Mouse (Mus musculus): ENCODE measurements around the gene Krt8. TPM values are rescaled to one million over a fixed set of nuclear protein-coding genes. Genes with fewer than 3 reads are reported as not detected.

The Krt8 gene
- polyA plus RNA-seq (2015; fragmentation: Nextera tagmentation; extraction: Ambion mirVana) = 1,017 and 1,065 TPM in 2 replicates

DNA sequence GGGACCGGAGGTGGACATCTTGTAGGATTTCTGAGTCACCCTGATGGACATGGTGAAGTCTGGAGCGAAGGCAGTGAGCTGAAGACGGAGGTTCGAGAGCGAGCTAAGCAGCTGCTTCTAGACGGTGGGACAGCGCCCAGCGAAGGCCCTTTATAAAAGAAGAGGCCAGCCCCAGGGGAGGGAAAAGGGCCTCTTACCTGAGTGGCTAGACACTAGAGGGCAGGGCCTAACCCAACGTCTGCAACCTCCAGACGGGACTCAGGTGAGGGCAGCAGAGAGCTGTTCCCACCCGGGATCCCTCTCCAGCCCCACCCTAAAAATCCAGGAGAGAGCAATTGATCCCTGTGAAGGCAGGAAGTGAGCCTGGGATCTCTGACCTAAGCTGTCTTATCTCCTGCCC, at the start of gene Krt8:
TSS of gene Krt8 (minus strand) at position 294 of the 400 bp plus-strand sequence.
- WGBS = 17% methylated on average over 10 of the region's 11 CpGs
- peaks cover 42% of the 10 kb centered on the region for H3K4me1 ChIP-seq (ENCODE audit: control insufficient read depth, insufficient read depth, low read length)
- peak within 1 kb of the TSS; percentile 69 for H3K4me2 ChIP-seq (ENCODE audit: low read depth, low read length)
- H3K27me3 ChIP-seq (replicated peaks; ENCODE audit: control insufficient read depth, insufficient read depth, low read length) = peaks cover 7% of the 10 kb centered on the region; the same call in 1 of the 2 replicates
- H3K9ac ChIP-seq (ENCODE audit: low read depth, low read length) = peak within 1 kb of the TSS; percentile 75
- ATAC-seq = peak; percentile 75
- no peaks in the 10 kb centered on the region for H3K9me3 ChIP-seq (ENCODE audit: control insufficient read depth, low read length)
- peak within 1 kb of the TSS; percentile 92 for H3K27ac ChIP-seq (ENCODE audit: low read length)
- H3K36me3 ChIP-seq (ENCODE audit: control insufficient read depth, insufficient read depth, low read length) = no peaks in the 10 kb centered on the region
- peak within 1 kb of the TSS; percentile 63 for H3K4me3 ChIP-seq (ENCODE audit: low read length)

DNA sequence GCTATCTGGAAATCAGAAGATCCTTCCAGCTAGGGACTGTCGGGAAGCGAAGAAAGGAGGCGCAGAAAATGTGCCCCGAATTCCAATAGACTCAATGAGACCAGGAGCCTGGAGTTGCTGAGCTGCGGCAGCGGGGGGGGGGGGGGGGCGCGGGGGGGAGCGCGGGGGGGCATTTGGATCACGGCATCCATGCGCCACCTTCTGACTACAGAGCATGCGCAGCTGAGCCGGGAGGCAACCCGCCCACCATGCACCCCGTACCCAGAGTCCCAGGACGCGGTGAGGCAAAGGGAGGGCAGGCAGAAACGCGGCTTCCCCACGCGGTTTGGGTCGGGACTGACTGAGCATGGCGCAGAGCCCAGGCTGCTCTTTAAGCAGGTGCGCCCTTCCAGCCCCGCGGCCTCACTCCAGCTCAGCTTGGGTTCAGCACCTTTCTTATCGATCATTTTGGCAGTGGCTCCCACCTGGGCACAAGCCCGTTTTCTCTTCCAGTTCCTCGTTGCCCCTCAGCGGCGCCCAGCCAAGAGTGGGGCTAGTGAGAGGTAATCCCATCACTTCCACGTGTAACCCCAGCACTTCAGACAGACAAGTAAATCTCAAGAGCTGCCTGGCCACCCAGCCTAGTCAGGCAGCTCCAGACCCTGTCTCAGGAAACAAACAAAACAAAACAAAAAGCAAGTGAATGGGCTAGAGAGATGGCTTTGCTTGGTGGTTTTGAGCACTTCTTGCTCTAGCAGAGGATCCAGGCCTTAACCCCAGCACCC, 47.8 kb upstream of the Krt8 start:
- Histone ChIP-seq H3K4me3 (ENCODE audit: low read length) (peak overlapping the region; percentile 53), H3K27ac (ENCODE audit: low read length) (peak overlapping the region; percentile 57), H3K4me2 (ENCODE audit: low read depth, low read length) (peak overlapping the region; percentile 78), H3K9me3 (ENCODE audit: control insufficient read depth, low read length) (no peaks in the 10 kb centered on the region), H3K4me1 (ENCODE audit: control insufficient read depth, insufficient read depth, low read length) (peaks cover 5% of the 10 kb centered on the region; the same call in 1 of the 2 replicates), H3K27me3 (replicated peaks; ENCODE audit: control insufficient read depth, insufficient read depth, low read length) (no peaks in the 10 kb centered on the region), H3K36me3 (ENCODE audit: control insufficient read depth, insufficient read depth, low read length) (no peaks in the 10 kb centered on the region), H3K9ac (ENCODE audit: low read depth, low read length) (peak overlapping the region; percentile 76)
- ATAC-seq = peak; percentile 80
- under 1% methylated on average over 28 of the region's 33 CpGs for WGBS

DNA sequence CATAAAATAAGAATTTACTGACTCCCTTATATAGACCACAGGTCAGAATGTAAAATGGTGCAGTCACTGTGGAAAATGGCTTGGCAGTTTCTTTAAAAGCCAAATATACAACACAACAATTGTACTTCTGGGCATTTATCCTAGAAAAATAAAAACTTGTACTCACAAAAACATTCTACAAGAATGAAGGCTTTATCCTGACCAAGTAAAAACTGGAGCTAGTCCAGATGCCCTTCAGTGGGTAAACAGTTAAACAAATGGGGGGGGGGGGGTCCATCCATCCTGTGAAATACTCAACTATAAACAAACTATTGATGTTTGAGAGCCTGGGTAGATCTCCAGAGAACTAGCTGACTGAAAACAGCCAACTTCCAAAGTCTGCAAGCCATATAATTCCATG, 45.6 kb upstream of the Krt8 start:
- Histone ChIP-seq H3K4me2 (ENCODE audit: low read depth, low read length) (no peak overlapping the region), H3K27ac (ENCODE audit: low read length) (no peak overlapping the region), H3K36me3 (ENCODE audit: control insufficient read depth, insufficient read depth, low read length) (no peaks in the 10 kb centered on the region), H3K4me1 (ENCODE audit: control insufficient read depth, insufficient read depth, low read length) (peaks cover 5% of the 10 kb centered on the region; the same call in 1 of the 2 replicates), H3K9ac (ENCODE audit: low read depth, low read length) (no peak overlapping the region), H3K4me3 (ENCODE audit: low read length) (no peak overlapping the region), H3K9me3 (ENCODE audit: control insufficient read depth, low read length) (no peaks in the 10 kb centered on the region), H3K27me3 (replicated peaks; ENCODE audit: control insufficient read depth, insufficient read depth, low read length) (no peaks in the 10 kb centered on the region)
- no peak for ATAC-seq

DNA sequence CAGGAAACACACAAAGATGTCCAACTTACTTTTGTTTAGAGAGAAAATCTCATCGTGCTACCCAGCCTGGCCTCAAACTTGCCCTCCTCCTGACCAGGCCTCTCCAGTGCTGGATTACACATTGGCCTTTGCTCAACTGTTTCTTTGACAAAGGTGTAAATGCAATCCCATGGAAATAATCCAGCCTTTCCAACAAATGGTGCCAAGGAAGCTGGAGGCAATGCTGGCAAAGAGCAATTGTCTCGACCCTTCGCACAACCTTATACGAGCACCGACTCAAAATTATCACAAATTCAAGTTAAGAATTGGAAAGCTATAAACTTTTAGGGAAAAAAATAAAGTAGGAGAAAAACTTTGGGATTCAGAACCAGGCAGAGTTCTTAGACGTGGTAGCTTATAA, 43.7 kb upstream of the Krt8 start:
- H3K9ac ChIP-seq (ENCODE audit: low read depth, low read length) = no peak overlapping the region
- 87% methylated on average over 6 of the region's 6 CpGs for WGBS
- H3K27ac ChIP-seq (ENCODE audit: low read length) = no peak overlapping the region
- ATAC-seq = no peak
- H3K4me2 ChIP-seq (ENCODE audit: low read depth, low read length) = no peak overlapping the region
- H3K27me3 ChIP-seq (replicated peaks; ENCODE audit: control insufficient read depth, insufficient read depth, low read length) = no peaks in the 10 kb centered on the region
- peaks cover 5% of the 10 kb centered on the region; the same call in 1 of the 2 replicates for H3K4me1 ChIP-seq (ENCODE audit: control insufficient read depth, insufficient read depth, low read length)
- no peaks in the 10 kb centered on the region for H3K9me3 ChIP-seq (ENCODE audit: control insufficient read depth, low read length)
- no peak overlapping the region for H3K4me3 ChIP-seq (ENCODE audit: low read length)
- no peaks in the 10 kb centered on the region for H3K36me3 ChIP-seq (ENCODE audit: control insufficient read depth, insufficient read depth, low read length)

DNA sequence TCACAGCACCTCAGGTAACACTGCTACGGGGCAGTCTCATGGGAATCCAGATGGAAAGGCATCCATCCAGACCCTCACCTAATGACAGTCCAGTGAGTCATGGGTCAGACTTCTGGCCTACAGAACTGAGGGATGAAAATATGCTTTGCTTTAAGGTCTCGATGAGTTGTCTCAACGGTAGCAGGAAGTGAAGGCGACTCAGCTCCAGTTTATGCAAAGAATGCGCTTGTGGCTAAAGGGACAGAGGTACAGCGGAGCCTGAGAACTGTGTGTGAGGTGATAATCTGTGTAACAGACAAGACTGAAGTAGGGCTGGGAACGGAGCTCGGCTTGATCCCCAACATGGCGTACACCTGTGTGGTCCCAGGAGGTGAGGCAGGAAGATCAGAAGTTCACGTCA, 41.4 kb upstream of the Krt8 start:
- Histone ChIP-seq H3K36me3 (ENCODE audit: control insufficient read depth, insufficient read depth, low read length) (no peaks in the 10 kb centered on the region), H3K27me3 (replicated peaks; ENCODE audit: control insufficient read depth, insufficient read depth, low read length) (no peaks in the 10 kb centered on the region), H3K4me1 (ENCODE audit: control insufficient read depth, insufficient read depth, low read length) (peaks cover 5% of the 10 kb centered on the region; the same call in 1 of the 2 replicates), H3K27ac (ENCODE audit: low read length) (no peak overlapping the region), H3K9me3 (ENCODE audit: control insufficient read depth, low read length) (no peaks in the 10 kb centered on the region), H3K9ac (ENCODE audit: low read depth, low read length) (no peak overlapping the region), H3K4me2 (ENCODE audit: low read depth, low read length) (no peak overlapping the region), H3K4me3 (ENCODE audit: low read length) (no peak overlapping the region)
- 89% methylated on average over 10 of the region's 10 CpGs for WGBS
- ATAC-seq = no peak

DNA sequence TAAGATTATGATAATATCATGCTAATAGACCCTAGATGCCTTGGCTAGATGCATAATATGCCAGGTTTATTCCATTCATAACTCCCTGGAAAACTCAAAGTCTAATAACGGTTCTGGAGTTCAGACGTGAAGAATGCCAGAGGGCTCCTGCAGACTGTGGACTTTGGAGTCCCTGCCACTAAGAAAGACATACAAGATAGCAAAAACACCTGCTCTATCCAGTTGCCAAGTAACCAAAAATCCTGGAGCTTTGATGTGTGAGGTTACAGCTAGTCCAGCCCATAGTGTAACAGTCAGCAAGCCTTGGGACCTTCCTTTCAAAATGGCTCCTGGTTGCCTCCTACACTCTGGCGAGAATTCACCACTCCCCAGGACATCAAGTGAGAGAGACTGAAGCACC, 40.5 kb upstream of the Krt8 start:
- 60% methylated on average over 3 of the region's 3 CpGs for WGBS
- ATAC-seq = peak; percentile 74
- Histone ChIP-seq H3K27me3 (replicated peaks; ENCODE audit: control insufficient read depth, insufficient read depth, low read length) (no peaks in the 10 kb centered on the region), H3K9ac (ENCODE audit: low read depth, low read length) (no peak overlapping the region), H3K9me3 (ENCODE audit: control insufficient read depth, low read length) (no peaks in the 10 kb centered on the region), H3K4me3 (ENCODE audit: low read length) (no peak overlapping the region), H3K4me1 (ENCODE audit: control insufficient read depth, insufficient read depth, low read length) (peaks cover 5% of the 10 kb centered on the region; the same call in 1 of the 2 replicates), H3K4me2 (ENCODE audit: low read depth, low read length) (no peak overlapping the region), H3K27ac (ENCODE audit: low read length) (no peak overlapping the region), H3K36me3 (ENCODE audit: control insufficient read depth, insufficient read depth, low read length) (no peaks in the 10 kb centered on the region)

DNA sequence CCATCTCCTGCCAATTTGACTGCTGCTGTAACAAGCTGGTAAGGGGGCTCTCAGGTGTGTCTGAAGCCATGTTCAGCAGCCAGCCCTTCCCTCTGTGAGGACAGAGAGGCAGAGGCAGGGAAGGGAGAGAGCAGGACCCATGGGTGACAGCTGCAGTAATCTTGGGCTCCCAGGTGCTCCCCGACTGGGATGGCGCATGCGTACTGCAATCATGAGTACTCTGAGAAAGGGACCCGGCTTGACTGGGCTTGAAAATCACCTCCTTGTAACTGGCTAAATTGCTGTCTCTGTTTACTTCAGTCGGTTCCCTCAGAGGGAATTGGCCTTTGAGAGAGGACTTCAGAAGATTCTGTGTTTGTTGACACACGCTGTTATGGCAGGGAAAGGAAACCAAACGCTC, 37.7 kb upstream of the Krt8 start:
- 11% methylated on average over 7 of the region's 7 CpGs for WGBS
- Histone ChIP-seq H3K4me2 (ENCODE audit: low read depth, low read length) (peak overlapping the region; percentile 34), H3K36me3 (ENCODE audit: control insufficient read depth, insufficient read depth, low read length) (no peaks in the 10 kb centered on the region), H3K4me1 (ENCODE audit: control insufficient read depth, insufficient read depth, low read length) (peaks cover 5% of the 10 kb centered on the region; the same call in 1 of the 2 replicates), H3K27me3 (replicated peaks; ENCODE audit: control insufficient read depth, insufficient read depth, low read length) (no peaks in the 10 kb centered on the region), H3K27ac (ENCODE audit: low read length) (no peak overlapping the region), H3K4me3 (ENCODE audit: low read length) (0 out of 2 replicates have a peak overlapping the region, but pooled peaks have one; percentile 16), H3K9ac (ENCODE audit: low read depth, low read length) (peak overlapping the region; percentile 16; the same call in 1 of the 2 replicates), H3K9me3 (ENCODE audit: control insufficient read depth, low read length) (no peaks in the 10 kb centered on the region)
- no peak for ATAC-seq

DNA sequence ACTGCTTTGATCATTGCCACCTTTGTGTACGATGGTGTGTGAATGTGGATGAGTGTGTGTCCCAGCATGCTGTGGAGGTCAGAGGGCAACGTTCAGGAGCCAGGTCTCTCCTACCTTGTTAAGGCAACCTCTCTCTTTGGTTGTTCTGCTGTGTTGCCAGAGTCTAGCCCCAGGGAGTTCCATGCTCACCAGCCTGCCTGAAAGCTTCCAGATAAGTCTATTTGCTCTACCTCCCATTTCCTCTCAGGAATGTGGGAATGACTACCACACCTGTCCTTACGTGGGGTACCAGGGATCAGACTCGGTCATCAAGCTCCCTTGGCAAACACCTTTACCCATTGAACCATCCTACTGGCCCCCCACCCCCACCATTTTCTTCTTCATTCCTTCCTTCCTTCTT, 36.0 kb upstream of the Krt8 start:
- 57% methylated on average over 4 of the region's 4 CpGs for WGBS
- Histone ChIP-seq H3K4me3 (ENCODE audit: low read length) (no peak overlapping the region), H3K9me3 (ENCODE audit: control insufficient read depth, low read length) (no peaks in the 10 kb centered on the region), H3K36me3 (ENCODE audit: control insufficient read depth, insufficient read depth, low read length) (no peaks in the 10 kb centered on the region), H3K27me3 (replicated peaks; ENCODE audit: control insufficient read depth, insufficient read depth, low read length) (no peaks in the 10 kb centered on the region), H3K4me2 (ENCODE audit: low read depth, low read length) (no peak overlapping the region), H3K27ac (ENCODE audit: low read length) (no peak overlapping the region), H3K4me1 (ENCODE audit: control insufficient read depth, insufficient read depth, low read length) (peaks cover 5% of the 10 kb centered on the region; the same call in 1 of the 2 replicates), H3K9ac (ENCODE audit: low read depth, low read length) (no peak overlapping the region)
- peak; percentile 54 for ATAC-seq

DNA sequence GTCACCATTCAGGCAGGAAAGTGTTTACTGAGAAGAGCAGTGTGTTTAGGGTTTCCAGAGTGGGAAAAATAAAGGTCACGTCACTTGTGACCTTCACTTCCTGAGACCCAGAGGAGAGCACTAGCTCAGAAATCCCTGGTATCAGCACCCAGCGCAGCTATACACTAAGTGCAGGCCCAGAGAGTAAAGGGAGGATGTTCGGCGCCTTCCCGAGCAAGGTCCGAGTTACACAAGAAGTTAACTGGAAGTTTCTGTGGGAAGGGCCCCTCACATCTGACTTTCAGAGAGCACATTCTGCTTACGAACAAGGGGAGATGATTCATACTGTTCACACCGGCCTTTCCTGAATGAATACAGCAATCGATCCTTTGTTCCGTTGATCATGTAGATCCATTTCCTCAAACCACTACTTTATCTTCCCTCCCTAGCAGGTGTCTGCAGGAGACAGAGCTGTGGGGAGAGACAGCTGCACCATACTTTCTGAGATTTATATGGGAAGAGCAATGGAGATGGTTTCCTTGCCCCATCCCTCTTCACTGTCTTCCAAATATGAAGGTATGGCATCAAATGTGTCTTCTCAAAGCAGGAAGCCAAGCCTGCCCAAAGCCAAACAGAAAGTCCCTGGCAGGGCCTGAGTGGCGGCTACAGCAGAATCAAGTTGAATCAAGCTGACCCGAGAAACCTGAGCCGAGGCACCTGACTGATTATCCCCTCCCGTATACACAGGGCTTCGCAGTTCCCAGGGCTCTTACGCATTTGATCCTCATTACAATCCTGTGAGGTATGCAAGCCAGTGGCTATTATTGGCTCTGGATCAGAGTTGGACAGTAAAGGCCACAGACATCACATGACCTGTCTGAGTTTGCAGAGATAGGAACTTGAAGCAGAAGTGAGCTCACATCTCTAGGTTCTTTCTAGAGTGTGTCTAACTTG, 30.1 kb upstream of the Krt8 start:
- no peak overlapping the region for H3K9ac ChIP-seq (ENCODE audit: low read depth, low read length)
- H3K36me3 ChIP-seq (ENCODE audit: control insufficient read depth, insufficient read depth, low read length) = no peaks in the 10 kb centered on the region
- H3K27ac ChIP-seq (ENCODE audit: low read length) = peak overlapping the region; percentile 74
- H3K4me3 ChIP-seq (ENCODE audit: low read length) = no peak overlapping the region
- ATAC-seq = peak; percentile 82
- 48% methylated on average over 16 of the region's 16 CpGs for WGBS
- peaks cover 3% of the 10 kb centered on the region; the same call in 1 of the 2 replicates for H3K4me1 ChIP-seq (ENCODE audit: control insufficient read depth, insufficient read depth, low read length)
- H3K27me3 ChIP-seq (replicated peaks; ENCODE audit: control insufficient read depth, insufficient read depth, low read length) = no peaks in the 10 kb centered on the region
- H3K4me2 ChIP-seq (ENCODE audit: low read depth, low read length) = no peak overlapping the region; the same call in 1 of the 2 replicates
- H3K9me3 ChIP-seq (ENCODE audit: control insufficient read depth, low read length) = no peaks in the 10 kb centered on the region

All from intestine, embryonic 16.5 days (tissue).